Mouse (Mus musculus): ENCODE data around the gene Gpr21.

Gpr21 gene

GRCm38 (mm10) chr2:37569888-37570287 lies 53.8 kb downstream of the Gpr21 start:
- in situ Hi-C loops (cut with MboI; ENCODE audit: unreplicated experiment in 2 of 2): no loop called here

All from v-Abl transformed pro-B cells (cell line).